Mouse (Mus musculus): ENCODE results near the gene Cdc42bpb. TPM values are rescaled to one million over a fixed set of nuclear protein-coding genes. Genes with fewer than 3 reads are reported as not detected.
A peak's percentile ranks its signal among the peaks of the same experiment; 100 is the strongest.

Cdc42bpb gene
- polyA plus RNA-seq, 1 experiment from 2014 or later = 8.6 TPM

- Histone ChIP-seq H3K9me3 (ENCODE audit: low read length) (no peaks in the 10 kb centered on the region), H3K4me3 (ENCODE audit: low read depth, low read length) (no peak overlapping the region), H3K9ac (replicated peaks) (no peak overlapping the region), H3K4me1 (ENCODE audit: insufficient read depth) (peaks cover 17% of the 10 kb centered on the region), H3K4me2 (ENCODE audit: low read depth, low read length) (no peak overlapping the region), H3K27me3 (ENCODE audit: insufficient read depth, low read length) (no peaks in the 10 kb centered on the region), H3K36me3 (replicated peaks; ENCODE audit: insufficient read depth, low read length) (no peaks in the 10 kb centered on the region), H3K27ac (ENCODE audit: low read depth) (peak overlapping the region; percentile 37; the same call in 1 of the 2 replicates)
- peak; percentile 32 for ATAC-seq
- WGBS (ENCODE audit: insufficient replicate concordance) = 57% methylated on average over 5 of the region's 5 CpGs
- DNase-seq = no peak
- no peak for TF ChIP-seq EP300 (IDR thresholded peaks at IDR 0.05; ENCODE audit: low read depth)
- no peak for TF ChIP-seq CTCF (IDR thresholded peaks at IDR 0.05; ENCODE audit: low read depth)
Observed at GRCm38 (mm10) chr12:111354142-111354541, 23.4 kb downstream of the Cdc42bpb start.

GRCm38 (mm10) chr12:111353439-111353915, 24.0 kb downstream of the Cdc42bpb start:
- peak overlapping the region; percentile 44 for H3K27ac ChIP-seq (ENCODE audit: low read depth)
- no peak overlapping the region for H3K4me2 ChIP-seq (ENCODE audit: low read depth, low read length)
- peak; percentile 94 for ATAC-seq
- H3K9ac ChIP-seq (replicated peaks) = no peak overlapping the region
- peak; percentile 69 for DNase-seq
- no peaks in the 10 kb centered on the region for H3K36me3 ChIP-seq (replicated peaks; ENCODE audit: insufficient read depth, low read length)
- TF ChIP-seq CTCF (IDR thresholded peaks at IDR 0.05; ENCODE audit: low read depth) = no peak
- no peak for TF ChIP-seq EP300 (IDR thresholded peaks at IDR 0.05; ENCODE audit: low read depth)
- 67% methylated on average over 15 of the region's 15 CpGs for WGBS (ENCODE audit: insufficient replicate concordance)
- H3K9me3 ChIP-seq (ENCODE audit: low read length) = no peaks in the 10 kb centered on the region
- H3K27me3 ChIP-seq (ENCODE audit: insufficient read depth, low read length) = no peaks in the 10 kb centered on the region
- H3K4me3 ChIP-seq (ENCODE audit: low read depth, low read length) = no peak overlapping the region
- H3K4me1 ChIP-seq (ENCODE audit: insufficient read depth) = peaks cover 17% of the 10 kb centered on the region

- 73% methylated on average over 11 of the region's 11 CpGs for WGBS (ENCODE audit: insufficient replicate concordance)
- Histone ChIP-seq H3K36me3 (replicated peaks; ENCODE audit: insufficient read depth, low read length) (no peaks in the 10 kb centered on the region), H3K27me3 (ENCODE audit: insufficient read depth, low read length) (no peaks in the 10 kb centered on the region), H3K4me1 (ENCODE audit: insufficient read depth) (peaks cover 18% of the 10 kb centered on the region), H3K9me3 (ENCODE audit: low read length) (no peaks in the 10 kb centered on the region), H3K9ac (replicated peaks) (no peak overlapping the region), H3K27ac (ENCODE audit: low read depth) (peak overlapping the region; percentile 44; the same call in 1 of the 2 replicates), H3K4me3 (ENCODE audit: low read depth, low read length) (no peak overlapping the region), H3K4me2 (ENCODE audit: low read depth, low read length) (no peak overlapping the region)
- DNase-seq = no peak
- TF ChIP-seq EP300 (IDR thresholded peaks at IDR 0.05; ENCODE audit: low read depth) (no peak), CTCF (IDR thresholded peaks at IDR 0.05; ENCODE audit: low read depth) (no peak)
- 0 out of 2 replicates have a peak, but pooled peaks have one; percentile 1 for ATAC-seq
Observed at GRCm38 (mm10) chr12:111353008-111353407, 24.5 kb downstream of the Cdc42bpb start.

- Histone ChIP-seq H3K9me3 (ENCODE audit: low read length) (no peaks in the 10 kb centered on the region), H3K4me3 (ENCODE audit: low read depth, low read length) (no peak overlapping the region), H3K4me1 (ENCODE audit: insufficient read depth) (peaks cover 19% of the 10 kb centered on the region), H3K27ac (ENCODE audit: low read depth) (no peak overlapping the region), H3K36me3 (replicated peaks; ENCODE audit: insufficient read depth, low read length) (no peaks in the 10 kb centered on the region), H3K27me3 (ENCODE audit: insufficient read depth, low read length) (no peaks in the 10 kb centered on the region), H3K9ac (replicated peaks) (no peak overlapping the region), H3K4me2 (ENCODE audit: low read depth, low read length) (no peak overlapping the region)
- ATAC-seq (no peak), DNase-seq (no peak)
- WGBS (ENCODE audit: insufficient replicate concordance) = 73% methylated on average over 10 of the region's 10 CpGs
- TF ChIP-seq EP300 (IDR thresholded peaks at IDR 0.05; ENCODE audit: low read depth) = no peak
- no peak for TF ChIP-seq CTCF (IDR thresholded peaks at IDR 0.05; ENCODE audit: low read depth)
Observed at GRCm38 (mm10) chr12:111352520-111352919, 25.0 kb downstream of the Cdc42bpb start.

GRCm38 (mm10) chr12:111349540-111350231, 27.8 kb downstream of the Cdc42bpb start:
- ATAC-seq (no peak), DNase-seq (no peak)
- Histone ChIP-seq H3K9ac (replicated peaks) (no peak overlapping the region), H3K4me2 (ENCODE audit: low read depth, low read length) (no peak overlapping the region), H3K9me3 (ENCODE audit: low read length) (no peaks in the 10 kb centered on the region), H3K4me3 (ENCODE audit: low read depth, low read length) (no peak overlapping the region), H3K4me1 (ENCODE audit: insufficient read depth) (peaks cover 18% of the 10 kb centered on the region), H3K36me3 (replicated peaks; ENCODE audit: insufficient read depth, low read length) (no peaks in the 10 kb centered on the region), H3K27ac (ENCODE audit: low read depth) (no peak overlapping the region), H3K27me3 (ENCODE audit: insufficient read depth, low read length) (no peaks in the 10 kb centered on the region)
- 60% methylated on average over 15 of the region's 15 CpGs for WGBS (ENCODE audit: insufficient replicate concordance)
- TF ChIP-seq EP300 (IDR thresholded peaks at IDR 0.05; ENCODE audit: low read depth) (no peak), CTCF (IDR thresholded peaks at IDR 0.05; ENCODE audit: low read depth) (no peak)

GRCm38 (mm10) chr12:111343956-111344355, 33.6 kb downstream of the Cdc42bpb start:
- Histone ChIP-seq H3K4me2 (ENCODE audit: low read depth, low read length) (no peak overlapping the region), H3K9ac (replicated peaks) (no peak overlapping the region), H3K27me3 (ENCODE audit: insufficient read depth, low read length) (no peaks in the 10 kb centered on the region), H3K36me3 (replicated peaks; ENCODE audit: insufficient read depth, low read length) (peaks cover 11% of the 10 kb centered on the region), H3K4me3 (ENCODE audit: low read depth, low read length) (no peak overlapping the region), H3K4me1 (ENCODE audit: insufficient read depth) (0 out of 2 replicates have a peak, but pooled peaks cover 3% of the 10 kb centered on the region), H3K9me3 (ENCODE audit: low read length) (no peaks in the 10 kb centered on the region), H3K27ac (ENCODE audit: low read depth) (no peak overlapping the region)
- WGBS (ENCODE audit: insufficient replicate concordance) = 31% methylated on average over 1 of the region's 1 CpGs
- no peak for DNase-seq
- no peak for ATAC-seq
- no peak for TF ChIP-seq EP300 (IDR thresholded peaks at IDR 0.05; ENCODE audit: low read depth)
- TF ChIP-seq CTCF (IDR thresholded peaks at IDR 0.05; ENCODE audit: low read depth) = peak; percentile 26; the same call in 1 of the 2 replicates

All from liver, postnatal 0 days (tissue).